Mouse (Mus musculus) embryonic facial prominence, embryonic 10.5 days (tissue): ENCODE measurements at regions not wholly inside any gene's neighbourhood (a gene's known extent, or its start where the extent isn't known, plus 50 kb on each side); places are given as distances from the start of the nearest gene placed in this dataset.
"Not testable (repeated sequence)": the region's sequence is repeated elsewhere in the genome, so short reads cannot be mapped to it uniquely, and the experiment has no call there.

Source experiments
- DNase-seq: peaks from one replicate; pipeline ENCODE4 v3.0.0-alpha.2; 2017; ENCODE audit warnings: low spot score
- H3K27ac ChIP-seq: fragments of 300-500 bp; sonication (generic); replicated peaks from 2 replicates; pipeline ENCODE4 v1.5.1; 2016; ENCODE audit warnings: mild to moderate bottlenecking
- H3K27me3 ChIP-seq: fragments of 300-500 bp; sonication (generic); replicated peaks from 2 replicates; pipeline ENCODE4 v1.6.1; 2016; ENCODE audit warnings: low read depth, mild to moderate bottlenecking; ENCODE audit not compliant: poor library complexity, severe bottlenecking
- H3K36me3 ChIP-seq: fragments of 300-500 bp; sonication (generic); replicated peaks from 2 replicates; pipeline ENCODE4 v1.6.1; 2016; ENCODE audit warnings: mild to moderate bottlenecking, moderate library complexity
- H3K4me1 ChIP-seq: fragments of 300-500 bp; sonication (generic); 2 replicates; pipeline ENCODE4 v1.6.1; 2016
- H3K4me3 ChIP-seq: fragments of 300-500 bp; sonication (generic); 2 replicates; pipeline ENCODE4 v1.5.1; 2016; ENCODE audit warnings: mild to moderate bottlenecking, moderate library complexity
- H3K9me3 ChIP-seq: fragments of 300-500 bp; sonication (generic); 2 replicates; pipeline ENCODE4 v1.6.1; 2016; ENCODE audit warnings: mild to moderate bottlenecking
- WGBS: fragments of 180-500 bp; shearing (Covaris S2); methylation state at CpG from one replicate; pipeline ENCODE4 v1.1.7; 2016; 5-methylcytosine and 5-hydroxymethylcytosine counted together

DNA sequence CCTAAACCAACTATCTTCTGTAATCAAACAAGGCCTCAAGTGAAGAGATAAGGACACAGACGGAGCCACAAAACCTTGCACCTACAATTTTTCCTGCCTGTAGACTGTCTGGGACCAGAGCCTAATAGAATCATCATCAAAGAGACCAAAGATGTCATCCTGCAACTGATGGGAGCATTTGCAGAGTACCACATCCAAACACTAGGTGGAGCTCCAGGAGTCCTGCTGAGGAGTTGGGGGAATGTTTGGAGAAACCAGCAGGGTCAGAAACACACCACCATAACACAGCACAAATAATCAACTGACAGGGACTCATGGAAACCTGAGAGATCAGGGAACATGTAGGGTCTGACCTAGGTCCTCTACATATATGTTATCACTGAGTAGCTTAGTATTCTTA lies 160.9 kb downstream of the Gm6760 start:
- Histone ChIP-seq H3K4me1 (no peaks in the 10 kb centered on the region), H3K27ac (no peak overlapping the region), H3K9me3 (no peaks in the 10 kb centered on the region), H3K27me3 (no peaks in the 10 kb centered on the region), H3K36me3 (no peaks in the 10 kb centered on the region), H3K4me3 (no peak overlapping the region)
- peak; percentile 12 for DNase-seq
- 28% methylated on average over 1 of the region's 1 CpGs for WGBS

DNA sequence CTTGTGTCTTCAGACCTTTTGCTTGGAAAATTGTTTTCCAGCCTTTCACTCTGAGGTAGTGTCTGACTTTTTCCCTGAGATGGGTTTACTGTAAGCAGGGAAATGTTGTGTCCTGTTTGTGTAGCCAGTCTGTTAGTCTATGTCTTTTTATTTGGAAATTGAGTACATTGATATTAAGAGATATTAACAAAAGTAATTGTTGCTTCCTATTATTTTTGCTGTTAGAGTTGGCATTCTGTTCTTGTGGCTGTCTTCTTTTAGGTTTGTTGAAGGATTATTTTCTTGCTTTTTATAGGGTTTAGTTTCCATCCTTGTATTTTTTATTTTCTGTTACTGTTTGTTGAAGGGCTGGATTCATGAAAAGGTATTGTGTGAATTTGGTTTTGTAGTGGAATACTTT lies 179.6 kb downstream of the Gm6760 start:
- not testable (repeated sequence) for H3K4me1 ChIP-seq, H3K4me3 ChIP-seq, H3K36me3 ChIP-seq, H3K9me3 ChIP-seq, DNase-seq, H3K27ac ChIP-seq, H3K27me3 ChIP-seq
